Mouse (Mus musculus) thymus, adult 2 months (tissue): ENCODE results near the gene Nlrc4. TPM values are rescaled to one million over a fixed set of nuclear protein-coding genes. Genes with fewer than 3 reads are reported as not detected.
"Not testable (repeated sequence)": the region's sequence is repeated elsewhere in the genome, so short reads cannot be mapped to it uniquely, and the experiment has no call there.

Experiments used
- DNase-seq: peaks from one replicate; pipeline ENCODE4 v3.0.0; 2021
- H3K27ac ChIP-seq: fragments of 200-500 bp; 2 replicates; pipeline ENCODE4 v1.5.1; 2012; ENCODE audit warnings: low read length, control low read depth; ENCODE audit not compliant: control insufficient read depth, insufficient read depth
- H3K27me3 ChIP-seq: fragments of 200-500 bp; 2 replicates; pipeline ENCODE4 v1.6.1; 2012; ENCODE audit warnings: mild to moderate bottlenecking, low read length, moderate library complexity, mixed read lengths; ENCODE audit not compliant: control insufficient read depth, insufficient read depth
- H3K36me3 ChIP-seq: fragments of 200-500 bp; 2 replicates; pipeline ENCODE4 v1.6.1; 2012; ENCODE audit warnings: mild to moderate bottlenecking, low read length, moderate library complexity; ENCODE audit not compliant: control insufficient read depth, insufficient read depth
- H3K4me1 ChIP-seq: fragments of 200-500 bp; replicated peaks from 2 replicates; pipeline ENCODE4 v1.6.1; 2012; ENCODE audit warnings: low read length; ENCODE audit not compliant: control insufficient read depth, insufficient read depth
- H3K4me3 ChIP-seq: fragments of 200-500 bp; 2 replicates; pipeline ENCODE4 v1.5.1; 2012; ENCODE audit warnings: mild to moderate bottlenecking, low read length, control low read depth, moderate library complexity; ENCODE audit not compliant: control insufficient read depth, insufficient read depth
- CTCF ChIP-seq: fragments of 200-500 bp; IDR thresholded peaks from 2 replicates; pipeline ENCODE4 v1.5.1; 2012; ENCODE audit warnings: mild to moderate bottlenecking, control low read depth, low read length, moderate library complexity, borderline replicate concordance; ENCODE audit not compliant: control insufficient read depth, poor library complexity, insufficient read depth; ENCODE audit errors: extremely low read depth
- POLR2A ChIP-seq: fragments of 200-500 bp; IDR thresholded peaks from 2 replicates; pipeline ENCODE4 v1.6.1; 2012; ENCODE audit warnings: mild to moderate bottlenecking, low read length, control low read depth, moderate library complexity; ENCODE audit not compliant: control insufficient read depth, poor library complexity, insufficient read depth; ENCODE audit errors: extremely low read depth
- WGBS: fragments of 180-500 bp; shearing (Covaris S2); methylation state at CpG from one replicate; pipeline ENCODE4 v1.1.7; 2018; 5-methylcytosine and 5-hydroxymethylcytosine counted together
- polyA plus RNA-seq: library from polyadenylated mRNA; depleted of rRNA; stranded (reverse); fragments of >200 nt; gene quantifications from 2 replicates; pipeline ENCODE4 v1.2.3, GENCODE M21; 2012

Gene Nlrc4
- polyA plus RNA-seq, 1 experiment = 0.35 TPM

DNA sequence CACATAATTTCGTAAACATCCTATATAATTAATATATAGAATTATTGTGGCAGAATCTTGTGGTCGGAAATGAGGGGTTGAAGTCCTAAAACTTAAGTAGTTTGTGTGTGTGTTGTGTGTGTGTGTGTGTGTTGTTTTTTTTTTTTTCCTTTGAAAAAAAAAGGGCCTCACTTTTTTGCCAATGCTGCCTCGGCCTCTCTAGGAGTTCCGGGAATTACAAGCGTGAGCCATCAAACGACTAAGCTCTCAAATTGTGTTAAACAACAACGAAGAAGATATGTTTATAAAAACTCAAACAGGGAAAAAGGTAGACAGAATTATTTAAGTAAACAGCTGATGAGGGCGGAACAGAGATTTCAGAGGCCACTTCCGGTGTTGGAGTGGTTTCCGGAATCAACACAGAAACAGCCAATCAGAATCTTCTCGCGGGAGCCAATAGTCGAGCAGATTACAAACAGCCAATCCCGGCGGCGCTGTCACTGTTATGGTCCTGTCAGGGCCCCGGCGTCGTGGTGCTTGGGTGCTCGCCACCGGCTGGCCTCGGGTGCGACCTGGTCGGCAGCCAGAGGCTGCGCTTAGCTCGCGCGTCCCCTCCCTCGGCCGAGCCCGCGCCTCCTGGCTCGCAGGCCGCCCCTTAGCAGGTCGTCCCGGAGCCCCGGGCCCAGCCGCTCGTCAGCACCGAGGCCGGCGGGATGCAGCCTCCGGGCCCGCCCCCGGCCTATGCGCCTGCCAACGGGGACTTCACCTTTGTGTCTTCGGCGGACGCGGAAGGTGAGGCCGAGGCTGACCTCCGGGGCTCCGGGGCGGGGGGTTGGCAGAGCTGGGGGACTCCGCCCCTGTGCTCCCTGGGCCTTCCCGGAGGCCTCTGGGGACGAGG, 30.3 kb upstream of the Nlrc4 start, which contains the start of gene Yipf4:
Gene Yipf4, plus strand, starts transcription at position 470 of the 877 bp plus-strand sequence.
- peak; percentile 83 for TF ChIP-seq POLR2A
- TF ChIP-seq CTCF = 0 out of 2 replicates have a peak, but pooled peaks have one; percentile 8

DNA sequence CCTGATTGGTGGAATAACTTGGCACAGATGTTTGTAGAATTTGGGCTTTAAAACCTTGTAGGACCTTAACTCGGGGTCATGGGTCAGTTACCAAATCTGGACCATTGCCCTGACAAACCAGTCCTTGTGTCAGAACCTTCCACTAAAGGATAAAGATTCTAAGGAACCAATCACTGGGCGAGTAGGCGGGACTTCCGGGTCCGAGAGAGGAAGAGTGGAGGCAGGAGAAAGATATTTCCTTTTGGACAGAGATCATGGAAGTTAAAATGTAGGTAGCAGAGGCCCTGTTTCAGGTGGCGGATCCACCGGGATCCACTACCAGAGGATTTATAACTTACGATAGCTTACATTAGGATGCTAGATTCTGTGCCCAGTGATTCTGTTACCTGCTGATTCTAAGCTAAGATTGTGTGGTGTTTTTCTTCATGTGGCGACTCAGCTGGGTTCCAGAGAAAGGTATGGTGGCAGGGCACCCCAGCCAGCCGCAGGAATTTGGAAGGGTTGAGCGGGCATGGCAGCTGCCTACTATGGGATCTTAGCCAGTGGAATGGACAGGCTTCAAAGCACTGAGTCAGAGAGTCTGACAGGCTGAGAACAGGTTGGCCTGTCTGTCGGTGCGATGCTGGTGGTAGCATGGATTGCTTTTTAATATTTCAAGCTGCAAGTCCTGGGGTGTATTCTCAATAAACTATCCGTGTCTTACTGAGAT, 21.6 kb upstream of the Nlrc4 start:
- H3K27me3 ChIP-seq = no peaks in the 10 kb centered on the region
- H3K36me3 ChIP-seq = no peaks in the 10 kb centered on the region
- H3K4me3 ChIP-seq = no peak overlapping the region
- H3K4me1 ChIP-seq = no peaks in the 10 kb centered on the region
- DNase-seq = no peak
- TF ChIP-seq CTCF = no peak
- TF ChIP-seq POLR2A = no peak
- no peak overlapping the region for H3K27ac ChIP-seq
- 93% methylated on average over 14 of the region's 14 CpGs for WGBS

More for the DNA sequence above, 30.3 kb upstream of the Nlrc4 start, which contains the start of gene Yipf4:
- H3K27ac ChIP-seq = peak within 1 kb of the TSS; percentile 28
- H3K36me3 ChIP-seq = peaks cover 16% of the 10 kb centered on the region
- 4% methylated on average over 58 of the region's 58 CpGs for WGBS
- peak within 1 kb of the TSS; percentile 60 for H3K4me3 ChIP-seq
- H3K4me1 ChIP-seq = no peaks in the 10 kb centered on the region
- no peaks in the 10 kb centered on the region for H3K27me3 ChIP-seq
- DNase-seq = peak; percentile 95

DNA sequence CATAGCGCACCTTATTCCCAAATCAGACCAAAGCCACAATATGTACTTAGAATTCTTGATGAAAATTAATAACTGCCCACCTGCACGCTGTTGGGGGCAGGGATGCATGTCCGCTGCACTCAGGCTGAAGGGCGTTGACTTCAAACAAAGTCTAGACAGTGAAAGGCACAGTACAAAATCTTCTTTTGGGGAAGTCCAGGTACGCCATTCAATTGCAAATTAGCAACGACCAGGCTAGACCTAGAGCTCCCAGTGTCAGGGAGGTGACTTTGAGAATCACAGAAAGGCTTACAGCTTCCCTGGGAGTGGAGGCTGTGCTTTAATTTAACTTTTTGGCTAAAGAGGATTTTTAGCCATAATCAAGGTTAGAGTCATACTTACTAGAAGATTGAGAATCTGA, 11.2 kb upstream of the Nlrc4 start:
- not testable (repeated sequence) for H3K4me3 ChIP-seq, H3K36me3 ChIP-seq, H3K27me3 ChIP-seq, H3K27ac ChIP-seq, H3K4me1 ChIP-seq, DNase-seq
- WGBS = 90% methylated on average over 6 of the region's 6 CpGs

DNA sequence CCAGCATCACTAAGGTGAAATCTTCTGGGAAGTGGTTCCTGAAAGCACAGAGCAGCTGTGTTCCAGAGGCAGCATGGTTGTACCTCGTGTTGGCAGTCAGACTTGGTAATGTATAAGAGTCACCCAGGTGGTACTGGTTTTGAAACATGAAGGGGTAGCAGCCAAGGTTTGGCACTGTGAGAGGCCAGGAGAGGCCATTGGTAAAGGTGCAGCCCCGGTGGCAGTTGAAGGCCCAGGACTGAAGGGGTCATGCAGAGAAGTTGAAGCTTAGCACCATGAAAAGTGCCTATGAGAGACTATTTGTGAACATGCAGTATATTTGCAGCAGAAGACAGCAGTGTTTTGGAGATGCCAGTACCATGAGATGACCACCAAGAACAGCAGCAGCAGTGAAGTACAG, 9.0 kb upstream of the Nlrc4 start:
- not testable (repeated sequence) for H3K27me3 ChIP-seq, DNase-seq, H3K4me1 ChIP-seq, H3K36me3 ChIP-seq, H3K4me3 ChIP-seq, H3K27ac ChIP-seq
- WGBS = 88% methylated on average over 2 of the region's 2 CpGs

DNA sequence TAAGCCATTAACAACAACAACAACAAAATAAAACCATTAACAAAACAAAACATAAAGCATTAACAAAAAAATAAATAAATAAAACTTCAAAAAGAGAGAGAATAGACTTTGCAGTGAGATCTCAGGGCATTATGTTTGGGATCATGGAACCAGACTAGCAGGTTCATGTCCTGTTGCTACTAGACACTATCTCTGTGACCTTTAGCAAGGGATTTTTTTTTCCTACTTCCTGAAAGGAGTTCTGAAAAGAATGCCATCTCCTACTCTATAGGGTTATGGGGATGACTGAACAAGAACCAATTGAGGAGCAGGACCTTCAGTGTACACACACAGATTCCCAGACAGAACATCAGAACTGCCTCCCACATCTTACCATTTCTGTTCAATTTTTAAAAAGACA, 4.6 kb upstream of the Nlrc4 start:
- no peak for DNase-seq
- no peaks in the 10 kb centered on the region for H3K36me3 ChIP-seq
- H3K4me3 ChIP-seq = no peak overlapping the region
- H3K27me3 ChIP-seq = no peaks in the 10 kb centered on the region
- TF ChIP-seq POLR2A (no peak), CTCF (no peak)
- 0 out of 2 replicates have a peak, but pooled peaks cover 2% of the 10 kb centered on the region for H3K4me1 ChIP-seq
- H3K27ac ChIP-seq = no peak overlapping the region

DNA sequence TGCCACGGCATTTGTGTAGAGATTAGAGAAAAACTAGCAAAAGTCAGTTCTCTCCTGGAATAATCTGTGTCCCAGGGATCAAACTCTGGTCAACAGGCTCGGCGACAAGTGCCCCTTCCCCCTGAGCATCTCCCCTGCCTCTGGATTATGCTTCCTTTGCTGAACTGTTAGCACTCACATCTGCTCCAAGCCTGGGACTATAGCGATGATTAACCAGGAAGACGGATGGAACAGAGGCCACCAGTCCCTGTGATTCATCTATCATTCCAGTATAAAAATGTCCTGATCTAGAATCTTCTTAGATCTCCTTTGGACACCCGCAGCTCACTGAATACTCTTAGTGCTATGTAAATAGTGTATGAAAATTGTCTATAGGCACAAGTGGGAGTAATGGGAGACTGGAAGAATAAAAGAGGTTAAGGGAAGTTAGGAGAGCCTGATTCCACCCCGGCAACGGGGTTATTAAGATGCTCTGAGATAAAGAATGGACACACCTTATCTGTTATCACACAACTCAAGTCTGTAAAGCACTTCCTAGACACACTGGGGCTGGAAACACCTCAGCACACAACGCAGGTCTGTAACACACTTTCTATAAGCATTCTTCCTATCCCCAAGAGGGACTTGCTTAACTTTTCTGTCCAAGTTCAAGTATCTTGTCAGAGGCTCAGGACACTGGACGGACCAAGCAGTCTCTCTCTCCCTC, 817 bp downstream of the Nlrc4 start:
- H3K36me3 ChIP-seq = no peaks in the 10 kb centered on the region
- TF ChIP-seq POLR2A (no peak), CTCF (no peak)
- 0 out of 2 replicates have a peak, but pooled peaks cover 2% of the 10 kb centered on the region for H3K4me1 ChIP-seq
- WGBS = 80% methylated on average over 10 of the region's 10 CpGs
- H3K27ac ChIP-seq = no peak overlapping the region
- H3K4me3 ChIP-seq = no peak overlapping the region
- no peak for DNase-seq
- H3K27me3 ChIP-seq = no peaks in the 10 kb centered on the region
